Mouse (Mus musculus) heart, embryonic 12.5 days (tissue): ENCODE results near the gene Tmem170. TPM values are rescaled to one million over a fixed set of nuclear protein-coding genes. Genes with fewer than 3 reads are reported as not detected.
A peak's percentile ranks its signal among the peaks of the same experiment; 100 is the strongest.

Experiments used
- ATAC-seq: fragments of 200-750 bp; cut with Nextera tagmentation; 2 replicates; pipeline ENCODE4 v1.8.0; 2017; ENCODE audit warnings: moderate TSS enrichment, moderate library complexity; ENCODE audit not compliant: insufficient number of reproducible peaks, low FRiP score
- H3K27ac ChIP-seq: fragments of 300-500 bp; sonication (generic); 2 replicates; pipeline ENCODE4 v1.5.1; 2016; ENCODE audit warnings: mild to moderate bottlenecking, moderate library complexity; ENCODE audit not compliant: poor library complexity, severe bottlenecking
- H3K27me3 ChIP-seq: fragments of 300-500 bp; sonication (generic); replicated peaks from 2 replicates; pipeline ENCODE4 v1.6.1; 2016; ENCODE audit warnings: mild to moderate bottlenecking, moderate library complexity
- H3K36me3 ChIP-seq: fragments of 300-500 bp; sonication (generic); 2 replicates; pipeline ENCODE4 v1.6.1; 2016; ENCODE audit warnings: mild to moderate bottlenecking, moderate library complexity
- H3K4me1 ChIP-seq: fragments of 300-500 bp; sonication (generic); replicated peaks from 2 replicates; pipeline ENCODE4 v1.6.1; 2016; ENCODE audit warnings: mild to moderate bottlenecking
- H3K4me2 ChIP-seq: fragments of 300-500 bp; sonication (generic); 2 replicates; pipeline ENCODE4 v1.6.1; 2016; ENCODE audit warnings: mild to moderate bottlenecking, moderate library complexity
- H3K4me3 ChIP-seq: fragments of 300-500 bp; sonication (generic); 2 replicates; pipeline ENCODE4 v1.5.1; 2016; ENCODE audit warnings: mild to moderate bottlenecking
- H3K9ac ChIP-seq: fragments of 300-500 bp; sonication (generic); 2 replicates; pipeline ENCODE4 v1.6.1; 2016; ENCODE audit warnings: mild to moderate bottlenecking, moderate library complexity
- H3K9me3 ChIP-seq: fragments of 300-500 bp; sonication (generic); replicated peaks from 2 replicates; pipeline ENCODE4 v1.6.1; 2016; ENCODE audit warnings: mild to moderate bottlenecking, moderate library complexity
- WGBS: fragments of 180-500 bp; shearing (Covaris S2); methylation state at CpG from one replicate; pipeline ENCODE4 v1.1.7; 2016; 5-methylcytosine and 5-hydroxymethylcytosine counted together
- polyA plus RNA-seq: library from polyadenylated mRNA; unstranded; fragments of >200 nt; fragmentation: Nextera tagmentation; extraction: Ambion mirVana; gene quantifications from 2 replicates; pipeline ENCODE4 v1.2.1, GENCODE M21; 2016

Tmem170 gene
- polyA plus RNA-seq, 1 experiment from 2014 or later: 4.8 TPM

- Histone ChIP-seq H3K27me3 (no peaks in the 10 kb centered on the region), H3K4me3 (no peak overlapping the region), H3K4me2 (no peak overlapping the region), H3K36me3 (peaks cover 23% of the 10 kb centered on the region), H3K4me1 (peaks cover 6% of the 10 kb centered on the region), H3K27ac (no peak overlapping the region), H3K9ac (no peak overlapping the region), H3K9me3 (no peaks in the 10 kb centered on the region)
- no peak for ATAC-seq
- 94% methylated on average over 6 of the region's 6 CpGs for WGBS
Measured at GRCm38 (mm10) chr8:111846746-111847145, 29.8 kb downstream of the Tmem170 start.

- H3K4me2 ChIP-seq: no peak overlapping the region
- H3K27ac ChIP-seq: no peak overlapping the region
- no peaks in the 10 kb centered on the region for H3K27me3 ChIP-seq
- no peak overlapping the region for H3K9ac ChIP-seq
- H3K4me3 ChIP-seq: no peak overlapping the region
- H3K9me3 ChIP-seq: no peaks in the 10 kb centered on the region
- ATAC-seq: no peak
- WGBS: 59% methylated on average over 1 of the region's 1 CpGs
- H3K36me3 ChIP-seq: peaks cover 56% of the 10 kb centered on the region
- peaks cover 16% of the 10 kb centered on the region for H3K4me1 ChIP-seq
Measured at GRCm38 (mm10) chr8:111835540-111835939, 41.0 kb downstream of the Tmem170 start.

- Histone ChIP-seq H3K9me3 (no peaks in the 10 kb centered on the region), H3K4me2 (no peak overlapping the region), H3K4me3 (no peak overlapping the region), H3K36me3 (peaks cover 53% of the 10 kb centered on the region), H3K4me1 (peaks cover 22% of the 10 kb centered on the region), H3K9ac (no peak overlapping the region), H3K27me3 (no peaks in the 10 kb centered on the region), H3K27ac (0 out of 2 replicates have a peak overlapping the region, but pooled peaks have one; percentile 5)
- no peak for ATAC-seq
- WGBS: 48% methylated on average over 6 of the region's 6 CpGs
Measured at GRCm38 (mm10) chr8:111834011-111834410, 42.5 kb downstream of the Tmem170 start.

GRCm38 (mm10) chr8:111832983-111833382 is 43.6 kb downstream of the Tmem170 start:
- Histone ChIP-seq H3K4me2 (no peak overlapping the region), H3K9ac (no peak overlapping the region), H3K36me3 (peaks cover 54% of the 10 kb centered on the region), H3K27me3 (no peaks in the 10 kb centered on the region), H3K27ac (no peak overlapping the region), H3K4me1 (peaks cover 26% of the 10 kb centered on the region), H3K4me3 (no peak overlapping the region), H3K9me3 (no peaks in the 10 kb centered on the region)
- WGBS: 83% methylated on average over 5 of the region's 5 CpGs
- ATAC-seq: no peak

GRCm38 (mm10) chr8:111831996-111832395 is 44.6 kb downstream of the Tmem170 start:
- Histone ChIP-seq H3K27me3 (no peaks in the 10 kb centered on the region), H3K4me3 (no peak overlapping the region), H3K4me1 (peaks cover 26% of the 10 kb centered on the region), H3K9ac (no peak overlapping the region), H3K27ac (no peak overlapping the region), H3K4me2 (no peak overlapping the region), H3K36me3 (peaks cover 45% of the 10 kb centered on the region), H3K9me3 (no peaks in the 10 kb centered on the region)
- no peak for ATAC-seq
- WGBS: 78% methylated on average over 4 of the region's 4 CpGs

- Histone ChIP-seq H3K4me1 (peaks cover 17% of the 10 kb centered on the region), H3K4me2 (no peak overlapping the region), H3K4me3 (no peak overlapping the region), H3K9ac (no peak overlapping the region), H3K27ac (no peak overlapping the region; the same call in 1 of the 2 replicates), H3K9me3 (0 out of 2 replicates have a peak, but pooled peaks cover 2% of the 10 kb centered on the region), H3K36me3 (peaks cover 60% of the 10 kb centered on the region), H3K27me3 (no peaks in the 10 kb centered on the region)
- WGBS: 66% methylated on average over 6 of the region's 6 CpGs
- ATAC-seq: no peak
Measured at GRCm38 (mm10) chr8:111828595-111828994, 48.0 kb downstream of the Tmem170 start.

- H3K4me2 ChIP-seq: no peak overlapping the region
- peaks cover 13% of the 10 kb centered on the region for H3K4me1 ChIP-seq
- H3K27me3 ChIP-seq: no peaks in the 10 kb centered on the region
- no peak overlapping the region for H3K27ac ChIP-seq
- ATAC-seq: no peak
- H3K4me3 ChIP-seq: no peak overlapping the region
- 61% methylated on average over 6 of the region's 6 CpGs for WGBS
- peaks cover 65% of the 10 kb centered on the region for H3K36me3 ChIP-seq
- H3K9me3 ChIP-seq: 0 out of 2 replicates have a peak, but pooled peaks cover 2% of the 10 kb centered on the region
- no peak overlapping the region for H3K9ac ChIP-seq
Measured at GRCm38 (mm10) chr8:111825219-111825618, 51.3 kb downstream of the Tmem170 start.

GRCm38 (mm10) chr8:111824334-111824733 is 52.2 kb downstream of the Tmem170 start:
- peaks cover 68% of the 10 kb centered on the region for H3K36me3 ChIP-seq

GRCm38 (mm10) chr8:111821199-111821598 is 55.4 kb downstream of the Tmem170 start:
- H3K9ac ChIP-seq: no peak overlapping the region
- WGBS: 80% methylated on average over 10 of the region's 10 CpGs
- no peak overlapping the region for H3K27ac ChIP-seq
- H3K36me3 ChIP-seq: peaks cover 57% of the 10 kb centered on the region
- ATAC-seq: no peak
- no peak overlapping the region for H3K4me2 ChIP-seq
- 0 out of 2 replicates have a peak, but pooled peaks cover 2% of the 10 kb centered on the region for H3K9me3 ChIP-seq
- no peaks in the 10 kb centered on the region for H3K27me3 ChIP-seq
- peaks cover 19% of the 10 kb centered on the region for H3K4me1 ChIP-seq
- no peak overlapping the region for H3K4me3 ChIP-seq

More at GRCm38 (mm10) chr8:111824334-111824733, 52.2 kb downstream of the Tmem170 start:
- Histone ChIP-seq H3K4me2 (no peak overlapping the region), H3K4me3 (no peak overlapping the region), H3K9ac (no peak overlapping the region), H3K27me3 (no peaks in the 10 kb centered on the region), H3K9me3 (0 out of 2 replicates have a peak, but pooled peaks cover 2% of the 10 kb centered on the region), H3K27ac (no peak overlapping the region), H3K4me1 (peaks cover 17% of the 10 kb centered on the region)
- whole genome bisulfite sequencing: 92% methylated on average over 5 of the region's 5 CpGs
- no peak for ATAC-seq

- Histone ChIP-seq H3K27ac (no peak overlapping the region; the same call in 1 of the 2 replicates), H3K9ac (no peak overlapping the region), H3K4me3 (no peak overlapping the region), H3K27me3 (no peaks in the 10 kb centered on the region), H3K9me3 (0 out of 2 replicates have a peak, but pooled peaks cover 2% of the 10 kb centered on the region), H3K4me1 (peaks cover 19% of the 10 kb centered on the region), H3K36me3 (peaks cover 59% of the 10 kb centered on the region), H3K4me2 (no peak overlapping the region)
- ATAC-seq: no peak
- WGBS: 68% methylated on average over 4 of the region's 4 CpGs
Measured at GRCm38 (mm10) chr8:111820691-111821090, 55.9 kb downstream of the Tmem170 start.

GRCm38 (mm10) chr8:111820018-111820417 is 56.5 kb downstream of the Tmem170 start:
- Histone ChIP-seq H3K27me3 (no peaks in the 10 kb centered on the region), H3K9me3 (0 out of 2 replicates have a peak, but pooled peaks cover 2% of the 10 kb centered on the region), H3K36me3 (peaks cover 57% of the 10 kb centered on the region), H3K27ac (no peak overlapping the region), H3K4me3 (no peak overlapping the region), H3K9ac (no peak overlapping the region), H3K4me1 (peaks cover 19% of the 10 kb centered on the region), H3K4me2 (no peak overlapping the region)
- no peak for ATAC-seq
- 76% methylated on average over 12 of the region's 12 CpGs for WGBS

- peaks cover 19% of the 10 kb centered on the region for H3K4me1 ChIP-seq
- H3K9ac ChIP-seq: no peak overlapping the region
- H3K27ac ChIP-seq: peak overlapping the region; percentile 42; the same call in 1 of the 2 replicates
- no peaks in the 10 kb centered on the region for H3K27me3 ChIP-seq
- WGBS: 87% methylated on average over 3 of the region's 3 CpGs
- no peaks in the 10 kb centered on the region for H3K9me3 ChIP-seq
- no peak overlapping the region for H3K4me3 ChIP-seq
- peaks cover 46% of the 10 kb centered on the region for H3K36me3 ChIP-seq
- no peak overlapping the region for H3K4me2 ChIP-seq
- ATAC-seq: no peak
Measured at GRCm38 (mm10) chr8:111818556-111818955, 58.0 kb downstream of the Tmem170 start.
